Mouse (Mus musculus) forebrain, embryonic 13.5 days (tissue): ENCODE measurements around the gene Prkch. TPM values are rescaled to one million over a fixed set of nuclear protein-coding genes. Genes with fewer than 3 reads are reported as not detected.

Experiments used
- ATAC-seq: fragments of 200-750 bp; cut with Nextera tagmentation; 2 replicates; pipeline ENCODE4 v1.8.0; 2017
- H3K27ac ChIP-seq: fragments of 300-500 bp; sonication (generic); 2 replicates; pipeline ENCODE4 v1.5.1; 2015; ENCODE audit warnings: inconsistent platforms, mild to moderate bottlenecking, moderate library complexity
- H3K27me3 ChIP-seq: fragments of 300-500 bp; sonication (generic); 2 replicates; pipeline ENCODE4 v1.6.1; 2015; ENCODE audit warnings: mild to moderate bottlenecking, inconsistent platforms
- H3K36me3 ChIP-seq: fragments of 300-500 bp; sonication (generic); 2 replicates; pipeline ENCODE4 v1.6.1; 2015; ENCODE audit warnings: mild to moderate bottlenecking, inconsistent platforms; ENCODE audit not compliant: poor library complexity, severe bottlenecking
- H3K4me1 ChIP-seq: fragments of 300-500 bp; sonication (generic); 2 replicates; pipeline ENCODE4 v1.6.1; 2015; ENCODE audit warnings: inconsistent platforms
- H3K4me2 ChIP-seq: fragments of 300-500 bp; sonication (generic); 2 replicates; pipeline ENCODE4 v1.6.1; 2015; ENCODE audit warnings: inconsistent platforms, mild to moderate bottlenecking, moderate library complexity
- H3K4me3 ChIP-seq: fragments of 300-500 bp; sonication (generic); 2 replicates; pipeline ENCODE4 v1.5.1; 2015; ENCODE audit warnings: mild to moderate bottlenecking, inconsistent platforms
- H3K9ac ChIP-seq: fragments of 300-500 bp; sonication (generic); 2 replicates; pipeline ENCODE4 v1.6.1; 2015; ENCODE audit warnings: mild to moderate bottlenecking, inconsistent platforms
- H3K9me3 ChIP-seq: fragments of 300-500 bp; sonication (generic); replicated peaks from 2 replicates; pipeline ENCODE4 v1.6.1; 2016; ENCODE audit warnings: inconsistent platforms
- WGBS: fragments of 180-500 bp; shearing (Covaris S2); methylation state at CpG from one replicate; pipeline ENCODE4 v1.1.7; 2015; 5-methylcytosine and 5-hydroxymethylcytosine counted together
- polyA plus RNA-seq: library from polyadenylated mRNA; unstranded; fragments of >200 nt; fragmentation: Nextera tagmentation; extraction: Ambion mirVana; gene quantifications from 2 replicates; pipeline ENCODE4 v1.2.1, GENCODE M21; 2015

The Prkch gene
- polyA plus RNA-seq, 1 experiment from 2014 or later = 3.1 TPM

DNA sequence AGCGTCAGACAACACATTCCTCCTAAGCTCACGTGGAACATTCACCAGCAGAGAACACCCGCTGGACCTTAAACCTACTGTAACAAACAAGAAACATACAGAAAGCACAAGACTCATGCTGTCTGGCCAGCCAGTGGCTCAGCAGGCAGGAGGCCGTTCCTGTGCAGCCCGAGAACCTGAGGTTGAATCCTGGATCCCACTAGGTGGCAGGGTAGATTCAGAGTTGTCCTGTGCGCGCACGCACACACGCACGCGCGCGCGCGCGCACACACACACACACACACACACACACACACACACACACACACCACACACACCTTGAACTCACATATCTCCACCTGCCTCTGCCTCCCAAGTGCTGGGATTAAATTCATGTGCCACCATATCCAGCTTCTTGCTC lies 110.5 kb downstream of the Prkch start:
- 64% methylated on average over 5 of the region's 16 CpGs for WGBS
- H3K9me3 ChIP-seq = no peaks in the 10 kb centered on the region
- no peak for ATAC-seq

DNA sequence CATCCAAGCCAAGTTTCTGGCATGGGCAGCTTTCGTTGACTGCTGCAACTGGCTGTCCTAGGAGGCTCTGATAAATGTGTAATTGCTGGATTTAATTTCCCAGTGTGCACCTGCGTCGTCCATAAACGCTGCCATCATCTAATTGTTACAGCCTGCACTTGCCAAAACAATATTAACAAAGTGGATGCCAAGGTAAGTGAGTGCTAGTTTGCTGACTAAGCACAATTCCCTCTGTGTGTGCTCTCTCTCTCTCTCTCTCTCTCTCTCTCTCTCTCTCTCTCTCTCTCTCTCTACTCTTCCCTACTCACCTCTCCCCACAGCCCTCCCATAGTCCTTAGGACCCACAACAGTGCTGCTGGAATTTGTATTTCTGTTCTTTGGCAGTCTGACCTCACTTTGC lies 111.5 kb downstream of the Prkch start:
- 82% methylated on average over 4 of the region's 4 CpGs for WGBS
- H3K9me3 ChIP-seq = no peaks in the 10 kb centered on the region
- H3K4me3 ChIP-seq = no peak overlapping the region
- H3K36me3 ChIP-seq = no peaks in the 10 kb centered on the region
- no peak overlapping the region for H3K27ac ChIP-seq
- no peak overlapping the region for H3K4me2 ChIP-seq
- no peak overlapping the region for H3K9ac ChIP-seq
- ATAC-seq = no peak
- peaks cover 9% of the 10 kb centered on the region; the same call in 1 of the 2 replicates for H3K4me1 ChIP-seq
- no peaks in the 10 kb centered on the region for H3K27me3 ChIP-seq

More for the DNA sequence above, 110.5 kb downstream of the Prkch start:
- Histone ChIP-seq H3K27me3 (no peaks in the 10 kb centered on the region), H3K36me3 (no peaks in the 10 kb centered on the region), H3K4me2 (no peak overlapping the region), H3K27ac (no peak overlapping the region), H3K9ac (no peak overlapping the region), H3K4me1 (peaks cover 7% of the 10 kb centered on the region; the same call in 1 of the 2 replicates), H3K4me3 (no peak overlapping the region)

DNA sequence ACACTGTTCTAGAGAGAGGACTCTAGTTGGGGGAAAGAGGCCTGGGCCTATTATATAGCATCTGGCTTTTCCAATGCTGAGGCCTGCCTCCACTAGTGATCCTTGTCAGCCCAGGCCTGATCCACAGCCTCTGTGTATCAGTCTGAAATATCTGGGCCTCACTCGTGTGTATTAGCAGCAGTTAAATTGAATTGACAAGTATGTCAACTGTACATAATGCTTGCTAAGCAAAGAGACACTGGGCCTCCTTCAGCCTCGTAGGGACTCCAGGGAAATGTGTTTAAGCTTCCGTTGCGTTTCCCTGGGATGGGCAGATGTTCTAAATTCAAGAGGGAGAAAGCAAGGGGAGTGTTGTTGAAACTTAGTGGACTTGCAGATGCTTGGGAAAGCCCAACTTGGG lies 112.3 kb downstream of the Prkch start:
- 83% methylated on average over 4 of the region's 4 CpGs for WGBS
- H3K9me3 ChIP-seq = no peaks in the 10 kb centered on the region
- H3K27me3 ChIP-seq = no peaks in the 10 kb centered on the region
- no peaks in the 10 kb centered on the region for H3K36me3 ChIP-seq
- no peak overlapping the region for H3K9ac ChIP-seq
- no peak overlapping the region for H3K27ac ChIP-seq
- peaks cover 9% of the 10 kb centered on the region; the same call in 1 of the 2 replicates for H3K4me1 ChIP-seq
- H3K4me3 ChIP-seq = no peak overlapping the region
- no peak overlapping the region for H3K4me2 ChIP-seq
- ATAC-seq = no peak

DNA sequence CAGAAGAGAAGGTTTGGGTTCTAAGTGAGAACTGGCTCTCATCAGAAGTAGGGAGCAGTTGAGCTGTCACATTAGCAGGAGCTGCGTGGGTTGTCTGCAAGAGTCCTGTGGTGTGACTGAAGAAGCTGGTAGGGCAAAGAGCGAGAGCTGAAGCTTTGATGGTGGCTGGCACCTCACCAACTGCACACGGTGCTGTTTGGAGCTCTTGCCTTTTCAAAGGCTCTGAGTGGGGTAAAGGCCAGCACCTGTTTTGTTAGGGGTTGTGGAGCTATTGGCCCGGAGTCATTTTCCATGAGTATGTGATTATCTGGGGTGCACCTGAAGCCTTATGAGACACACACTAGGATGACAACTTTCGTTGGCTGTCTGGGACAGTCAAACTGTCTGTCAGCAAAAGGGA lies 113.8 kb downstream of the Prkch start:
- no peak for ATAC-seq
- Histone ChIP-seq H3K4me1 (peaks cover 9% of the 10 kb centered on the region; the same call in 1 of the 2 replicates), H3K27ac (no peak overlapping the region), H3K4me3 (no peak overlapping the region), H3K4me2 (no peak overlapping the region), H3K36me3 (no peaks in the 10 kb centered on the region), H3K9ac (no peak overlapping the region), H3K27me3 (no peaks in the 10 kb centered on the region), H3K9me3 (no peaks in the 10 kb centered on the region)
- 86% methylated on average over 5 of the region's 5 CpGs for WGBS

GRCm38 (mm10) chr12:73698841-73699240 lies 114.2 kb downstream of the Prkch start:
- no peak overlapping the region for H3K27ac ChIP-seq
- ATAC-seq = no peak

DNA sequence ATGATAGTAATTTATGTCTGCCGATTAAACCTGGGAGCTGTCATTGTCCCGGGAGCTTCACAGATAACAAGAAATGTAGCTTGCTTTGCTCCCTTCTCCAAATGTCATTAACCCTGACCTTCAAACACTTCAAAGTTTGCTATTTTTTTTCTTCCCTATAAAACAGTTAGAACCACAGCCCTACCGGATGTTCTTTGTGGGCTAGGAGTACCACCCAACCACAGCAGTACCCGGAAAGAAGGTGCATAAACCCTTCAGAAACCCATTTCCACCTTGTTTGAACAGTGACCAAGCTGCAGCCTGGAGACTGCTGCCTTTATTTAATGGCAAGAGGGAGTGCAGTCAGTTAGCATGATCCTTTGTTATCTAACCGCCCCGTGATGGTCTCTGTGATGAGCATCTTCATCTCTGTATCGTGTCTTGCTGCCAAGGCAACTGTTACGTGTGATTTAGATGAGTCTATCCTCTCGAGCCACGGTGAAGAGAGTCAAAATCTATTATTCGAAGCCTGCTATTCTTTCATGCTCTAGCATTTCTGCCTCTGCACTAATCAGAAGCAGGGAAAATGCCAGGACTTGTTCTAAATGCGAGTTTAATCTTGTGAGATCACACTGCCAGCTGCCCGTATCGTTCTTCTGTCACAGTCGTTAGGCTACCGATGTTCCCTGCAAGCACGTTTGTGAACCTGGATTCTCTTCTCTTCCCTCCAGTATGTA lies 115.0 kb downstream of the Prkch start:
- Histone ChIP-seq H3K4me3 (no peak overlapping the region), H3K4me2 (no peak overlapping the region), H3K27ac (no peak overlapping the region), H3K9me3 (no peaks in the 10 kb centered on the region), H3K4me1 (peaks cover 9% of the 10 kb centered on the region; the same call in 1 of the 2 replicates), H3K27me3 (no peaks in the 10 kb centered on the region), H3K36me3 (no peaks in the 10 kb centered on the region), H3K9ac (no peak overlapping the region)
- ATAC-seq = 0 out of 2 replicates have a peak, but pooled peaks have one; percentile 38
- WGBS = 62% methylated on average over 17 of the region's 17 CpGs

More at GRCm38 (mm10) chr12:73698841-73699240, 114.2 kb downstream of the Prkch start:
- Histone ChIP-seq H3K4me3 (no peak overlapping the region), H3K9me3 (no peaks in the 10 kb centered on the region), H3K4me1 (peaks cover 9% of the 10 kb centered on the region; the same call in 1 of the 2 replicates), H3K4me2 (no peak overlapping the region), H3K27me3 (no peaks in the 10 kb centered on the region), H3K36me3 (no peaks in the 10 kb centered on the region), H3K9ac (no peak overlapping the region)
- 84% methylated on average over 8 of the region's 8 CpGs for WGBS

GRCm38 (mm10) chr12:73700544-73701069 lies 116.0 kb downstream of the Prkch start:
- Histone ChIP-seq H3K9ac (no peak overlapping the region), H3K4me3 (no peak overlapping the region), H3K4me1 (peaks cover 9% of the 10 kb centered on the region; the same call in 1 of the 2 replicates), H3K27ac (no peak overlapping the region), H3K36me3 (no peaks in the 10 kb centered on the region), H3K4me2 (no peak overlapping the region), H3K27me3 (no peaks in the 10 kb centered on the region), H3K9me3 (no peaks in the 10 kb centered on the region)
- ATAC-seq = no peak
- WGBS = 74% methylated on average over 6 of the region's 6 CpGs

GRCm38 (mm10) chr12:73701999-73702398 lies 117.4 kb downstream of the Prkch start:
- Histone ChIP-seq H3K9me3 (no peaks in the 10 kb centered on the region), H3K4me2 (no peak overlapping the region), H3K9ac (no peak overlapping the region), H3K36me3 (no peaks in the 10 kb centered on the region), H3K27me3 (no peaks in the 10 kb centered on the region), H3K4me3 (no peak overlapping the region), H3K4me1 (peaks cover 9% of the 10 kb centered on the region; the same call in 1 of the 2 replicates), H3K27ac (no peak overlapping the region)
- WGBS = 92% methylated on average over 3 of the region's 3 CpGs
- no peak for ATAC-seq

DNA sequence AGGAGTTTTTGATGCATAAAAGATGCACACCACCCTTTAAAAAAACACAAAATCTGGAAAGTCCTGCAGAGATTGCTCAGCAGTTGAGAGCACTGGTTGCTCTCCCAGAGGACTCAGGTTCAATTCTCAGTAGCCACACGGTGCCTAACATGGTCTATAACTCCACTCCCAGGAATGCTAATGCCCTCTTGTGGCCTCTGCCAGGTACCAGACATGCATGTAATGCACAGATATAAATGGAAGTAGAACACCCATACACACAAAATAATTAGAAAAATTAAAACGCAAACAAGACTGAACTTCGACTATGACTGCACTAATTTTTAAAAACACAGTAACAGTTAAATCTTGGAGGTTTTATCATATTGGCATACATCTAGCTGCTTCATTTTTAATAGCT lies 119.8 kb downstream of the Prkch start:
- Histone ChIP-seq H3K27me3 (no peaks in the 10 kb centered on the region), H3K9ac (no peak overlapping the region), H3K9me3 (no peaks in the 10 kb centered on the region), H3K4me3 (no peak overlapping the region), H3K36me3 (no peaks in the 10 kb centered on the region), H3K27ac (no peak overlapping the region), H3K4me2 (no peak overlapping the region), H3K4me1 (peaks cover 9% of the 10 kb centered on the region; the same call in 1 of the 2 replicates)
- ATAC-seq = no peak
- 83% methylated on average over 3 of the region's 3 CpGs for WGBS

- H3K4me1 ChIP-seq = 0 out of 2 replicates have a peak, but pooled peaks cover 1% of the 10 kb centered on the region
- peak; percentile 62; the same call in 1 of the 2 replicates for ATAC-seq
- no peak overlapping the region for H3K4me2 ChIP-seq
- WGBS = 52% methylated on average over 7 of the region's 7 CpGs
- H3K9me3 ChIP-seq = no peaks in the 10 kb centered on the region
- no peak overlapping the region for H3K9ac ChIP-seq
- no peak overlapping the region for H3K27ac ChIP-seq
- H3K4me3 ChIP-seq = no peak overlapping the region
- no peaks in the 10 kb centered on the region for H3K36me3 ChIP-seq
- no peaks in the 10 kb centered on the region for H3K27me3 ChIP-seq
Observed at GRCm38 (mm10) chr12:73705097-73705690, 120.6 kb downstream of the Prkch start.

DNA sequence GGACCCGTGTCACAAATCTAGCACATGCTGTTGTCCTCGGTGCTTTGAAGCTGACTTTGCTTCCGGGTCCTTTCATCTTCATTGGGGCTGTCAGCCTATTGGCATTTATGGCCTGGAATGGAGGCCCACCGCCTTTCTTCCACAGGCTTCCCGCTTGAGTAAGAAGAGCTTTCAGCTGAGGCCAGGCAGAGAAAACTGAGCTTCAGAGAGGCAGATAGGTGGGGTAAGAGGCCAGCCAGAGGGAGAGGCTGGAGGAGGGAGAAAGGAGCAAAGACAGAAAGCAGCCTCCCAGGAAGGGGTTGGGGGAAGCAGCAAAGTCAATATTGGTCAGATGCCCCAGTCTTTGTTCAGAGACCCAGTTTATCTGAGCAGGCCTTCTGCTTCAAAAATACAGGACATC lies 123.9 kb downstream of the Prkch start:
- Histone ChIP-seq H3K4me1 (no peaks in the 10 kb centered on the region), H3K27ac (no peak overlapping the region), H3K9ac (no peak overlapping the region), H3K4me3 (no peak overlapping the region), H3K9me3 (no peaks in the 10 kb centered on the region), H3K4me2 (no peak overlapping the region), H3K36me3 (no peaks in the 10 kb centered on the region), H3K27me3 (no peaks in the 10 kb centered on the region)
- WGBS = 67% methylated on average over 5 of the region's 5 CpGs
- ATAC-seq = no peak

DNA sequence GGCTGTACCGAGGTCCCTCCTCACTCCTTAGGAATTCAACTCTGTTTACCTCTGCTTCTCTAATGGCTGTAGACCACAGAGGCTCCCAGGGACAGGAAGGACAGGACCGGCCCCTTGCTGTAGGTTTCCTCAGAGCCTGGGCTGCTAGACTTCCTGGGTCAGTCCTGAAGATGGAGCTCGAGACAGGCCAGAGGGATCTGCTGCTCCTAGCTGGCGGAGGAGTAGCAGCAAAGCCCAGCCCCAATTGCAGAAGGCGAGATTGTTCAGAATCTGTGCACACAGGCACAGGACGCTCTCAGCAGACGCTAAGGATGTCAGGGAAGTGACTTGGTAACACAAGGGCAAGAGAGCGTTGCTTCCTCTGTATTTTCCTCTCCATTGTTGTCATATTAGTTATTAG lies 124.3 kb downstream of the Prkch start:
- Histone ChIP-seq H3K27ac (no peak overlapping the region), H3K27me3 (no peaks in the 10 kb centered on the region), H3K4me3 (no peak overlapping the region), H3K9me3 (no peaks in the 10 kb centered on the region), H3K4me2 (no peak overlapping the region), H3K36me3 (no peaks in the 10 kb centered on the region), H3K4me1 (no peaks in the 10 kb centered on the region), H3K9ac (no peak overlapping the region)
- WGBS = 44% methylated on average over 8 of the region's 8 CpGs
- peak; percentile 60 for ATAC-seq
